Mouse (Mus musculus): Measurements from ENCODE around the gene H1fx.
A peak's percentile ranks its signal among the peaks of the same experiment; 100 is the strongest.
"Not testable (repeated sequence)": the region's sequence is repeated elsewhere in the genome, so short reads cannot be mapped to it uniquely, and the experiment has no call there.

H1fx gene

DNA sequence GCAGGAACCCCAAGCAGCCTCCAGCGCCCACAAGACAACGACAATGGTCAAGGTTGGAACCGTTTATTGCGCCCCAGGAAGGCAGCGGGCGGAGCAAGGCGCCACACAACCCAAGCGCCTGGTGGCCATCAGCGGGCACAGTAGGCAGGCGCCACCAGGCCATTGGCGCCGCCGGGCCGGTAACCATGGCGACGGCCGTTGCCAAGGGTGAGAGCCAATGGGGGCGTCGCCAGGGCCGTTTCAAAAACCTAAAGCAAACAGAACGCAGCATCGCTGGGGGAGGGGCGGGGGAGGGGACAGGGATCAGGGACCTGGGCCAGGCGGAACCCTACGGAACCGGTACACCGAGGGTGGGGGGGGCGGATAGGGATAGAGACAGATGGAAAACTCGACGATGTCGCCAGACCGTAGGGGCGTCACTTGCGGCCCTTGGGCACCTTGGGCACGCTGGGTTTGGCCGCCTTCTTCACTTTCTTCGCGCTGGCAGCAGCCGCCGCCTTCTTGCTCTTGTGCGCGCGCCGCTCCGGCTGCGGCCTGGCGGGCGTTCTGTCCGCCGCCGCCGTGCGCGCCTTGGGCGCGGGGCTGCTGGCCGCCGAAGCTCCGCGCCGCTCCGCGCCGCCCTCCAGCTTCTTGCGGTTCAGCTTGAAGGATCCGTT, 935 bp downstream of the H1fx start:
- DNase-seq (ENCODE audit: low spot score), result peak; percentile 70

DNA sequence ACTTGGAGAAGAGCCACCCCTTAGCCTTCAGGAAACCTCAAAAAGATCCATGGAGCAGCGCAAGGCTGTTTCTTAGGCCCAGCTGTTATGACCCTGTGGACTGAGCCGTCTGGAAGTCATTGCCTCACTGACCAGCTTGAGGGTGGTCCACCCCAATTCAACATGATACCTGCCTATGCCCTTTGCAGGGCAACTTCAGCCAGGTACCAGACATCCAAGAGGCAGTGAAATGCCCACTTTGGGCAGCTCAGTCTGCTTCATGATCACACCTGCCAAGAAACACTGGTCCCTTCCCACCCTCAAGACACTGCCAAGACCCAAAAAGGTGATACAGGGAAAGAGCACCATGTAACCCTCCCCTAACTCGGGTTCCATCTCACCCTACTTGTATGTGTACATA, 1.7 kb downstream of the H1fx start:
- DNase-seq (ENCODE audit: low spot score), result no peak

DNA sequence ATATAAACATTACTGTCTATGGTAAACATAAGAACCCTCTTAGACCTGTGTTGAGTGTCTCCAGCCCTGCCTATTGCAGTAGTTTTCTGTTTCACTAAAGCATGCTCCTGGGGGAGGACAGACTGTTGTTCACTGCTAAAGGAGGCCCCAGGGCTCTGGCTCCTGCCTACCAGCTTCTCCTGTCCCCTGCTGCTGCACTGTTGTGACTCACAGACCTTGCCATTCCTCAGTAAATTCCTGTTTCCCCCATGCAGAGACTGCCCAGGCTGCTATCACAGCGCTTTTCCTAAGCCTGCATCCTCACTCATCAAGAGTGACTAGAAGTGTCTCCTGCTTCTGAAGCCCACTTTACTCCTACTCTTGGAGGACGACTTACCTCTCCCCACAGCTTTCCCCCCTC, 11.4 kb downstream of the H1fx start:
- DNase-seq (ENCODE audit: low spot score), result no peak

DNA sequence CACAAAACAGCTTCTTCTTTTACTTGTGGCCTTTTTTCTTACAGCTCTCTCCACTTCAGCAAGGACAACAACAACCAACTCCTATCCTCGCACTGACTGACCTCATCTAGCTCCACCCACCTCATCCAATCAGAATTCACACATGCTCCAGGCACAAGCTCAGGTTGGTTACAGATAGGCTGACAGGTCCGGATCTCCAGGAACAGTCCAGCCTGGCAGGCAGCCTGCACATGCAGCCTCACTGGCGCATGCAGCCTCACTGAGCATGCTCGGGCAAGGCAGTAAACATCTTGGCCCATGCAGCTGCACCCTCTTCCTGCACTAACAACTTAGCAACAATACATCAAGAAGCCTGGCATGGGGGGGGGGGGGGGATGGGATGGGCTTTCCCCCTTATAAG, 19.0 kb downstream of the H1fx start:
- not testable (repeated sequence) for DNase-seq (ENCODE audit: low spot score)

DNA sequence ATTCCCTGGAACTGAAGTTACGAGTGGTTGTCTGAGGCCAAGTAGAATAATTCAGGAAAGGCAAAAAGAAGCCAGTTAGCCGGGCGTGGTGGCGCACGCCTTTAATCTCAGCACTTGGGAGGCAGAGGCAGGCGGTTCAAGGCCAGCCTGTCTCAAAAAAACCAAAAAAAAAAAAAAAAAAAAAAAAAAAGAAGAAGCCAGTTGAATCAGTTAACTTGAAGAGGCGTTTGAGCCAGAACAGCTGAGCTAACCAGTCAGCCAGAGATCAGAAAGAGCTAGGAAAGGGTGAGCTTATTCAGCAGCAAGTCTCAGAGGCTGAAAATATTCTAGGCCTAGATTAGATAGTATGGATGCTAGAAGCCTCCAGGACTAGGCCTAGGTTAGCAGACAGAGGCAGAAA, 39.3 kb downstream of the H1fx start:
- no peak for DNase-seq (ENCODE audit: low spot score)

DNA sequence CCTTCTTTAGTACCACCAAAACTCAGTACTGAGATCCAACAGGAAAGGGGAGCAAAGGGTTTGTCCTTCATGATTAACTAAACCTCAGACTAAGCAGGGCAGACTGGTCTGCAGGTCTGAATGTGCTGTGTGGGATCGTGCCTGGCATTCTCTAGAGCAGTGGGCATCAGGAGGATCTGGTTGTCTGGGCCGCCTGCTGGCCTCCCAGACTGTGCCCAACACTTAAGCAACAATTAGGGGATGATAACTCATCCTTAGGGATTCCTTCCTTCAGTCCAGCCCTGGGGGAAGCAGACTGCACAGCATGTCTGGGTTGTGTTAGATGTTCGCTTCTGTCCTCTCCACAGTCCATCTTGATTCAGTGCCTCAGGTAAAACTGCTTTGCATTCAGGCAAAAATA, 42.5 kb downstream of the H1fx start:
- DNase-seq (ENCODE audit: low spot score), result no peak

DNA sequence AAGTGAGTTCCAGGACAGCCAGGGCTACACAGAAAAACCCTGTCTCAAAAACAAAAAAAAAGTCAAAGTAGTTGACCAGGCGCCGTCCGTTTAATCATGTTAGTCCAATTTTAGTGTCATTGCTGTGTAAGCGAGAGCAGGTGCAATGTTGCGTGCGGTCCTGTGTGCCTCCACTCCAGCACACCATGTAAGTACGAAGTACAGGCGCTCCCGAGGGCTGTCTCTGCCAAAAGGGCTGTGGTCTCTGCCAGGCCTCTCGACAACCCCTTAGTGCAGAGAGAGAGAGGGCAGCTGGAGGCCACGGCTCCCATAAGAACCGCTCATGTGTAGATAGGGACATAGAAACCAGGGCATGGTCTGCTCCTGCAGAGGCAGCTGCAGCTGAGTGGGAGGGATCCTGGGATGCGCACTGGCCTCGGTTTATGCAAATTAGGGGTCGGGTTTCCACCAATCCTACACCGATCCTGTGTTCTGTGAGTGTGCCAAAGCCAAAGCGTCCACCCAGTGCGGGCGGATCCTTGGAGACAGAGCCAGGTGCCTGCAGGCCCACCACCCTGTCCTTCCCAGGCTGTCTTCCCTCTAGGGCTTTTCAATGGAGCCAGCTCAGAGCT, 44.2 kb downstream of the H1fx start:
- DNase-seq (ENCODE audit: low spot score), result no peak

DNA sequence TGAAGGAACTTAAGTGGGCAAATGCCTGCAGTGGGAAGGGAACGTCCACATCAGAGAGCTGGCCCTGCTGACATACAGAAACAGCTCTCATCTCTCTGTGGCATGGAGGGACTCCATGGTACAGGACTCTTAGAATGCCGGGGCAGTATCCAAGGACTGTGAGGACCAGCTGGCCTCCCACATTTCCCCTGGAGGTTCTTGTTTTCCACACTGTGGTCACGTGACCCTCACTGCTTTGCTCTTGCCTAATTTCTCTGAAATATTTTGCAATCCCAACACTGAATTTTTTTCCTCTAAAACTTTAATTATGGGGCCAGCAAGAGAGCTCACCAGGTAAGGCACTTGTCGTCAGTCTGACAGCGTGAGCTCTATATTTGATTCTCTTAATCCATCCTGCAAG, 46.4 kb downstream of the H1fx start:
- DNase-seq (ENCODE audit: low spot score), result no peak

Data from ovary, postnatal 10 days (tissue).